Mouse (Mus musculus) forebrain, embryonic 11.5 days (tissue): ENCODE measurements at regions not wholly inside any gene's neighbourhood (a gene's known extent, or its start where the extent isn't known, plus 50 kb on each side); places are given as distances from the start of the nearest gene placed in this dataset.
A peak's percentile ranks its signal among the peaks of the same experiment; 100 is the strongest.

Experiments
- ATAC-seq: fragments of 200-750 bp; cut with Nextera tagmentation; replicated peaks from 2 replicates; pipeline ENCODE4 v1.8.0; 2017; ENCODE audit warnings: moderate TSS enrichment; ENCODE audit not compliant: low FRiP score
- DNase-seq: peaks from one replicate; pipeline ENCODE4 v3.0.0-alpha.2; 2017; ENCODE audit warnings: low spot score
- H3K27ac ChIP-seq: fragments of 300-500 bp; sonication (generic); 2 replicates; pipeline ENCODE4 v1.5.1; 2014; ENCODE audit warnings: low read depth, low read length
- H3K27me3 ChIP-seq: fragments of 300-500 bp; sonication (generic); 2 replicates; pipeline ENCODE4 v1.6.1; 2014; ENCODE audit warnings: mild to moderate bottlenecking, low read length, mixed read lengths; ENCODE audit not compliant: control insufficient read depth, insufficient read depth
- H3K36me3 ChIP-seq: fragments of 300-500 bp; sonication (generic); 2 replicates; pipeline ENCODE4 v1.6.1; 2014; ENCODE audit warnings: mild to moderate bottlenecking, low read length, moderate library complexity, mixed read lengths; ENCODE audit not compliant: control insufficient read depth, insufficient read depth
- H3K4me1 ChIP-seq: fragments of 300-500 bp; sonication (generic); replicated peaks from 2 replicates; pipeline ENCODE4 v1.6.1; 2014; ENCODE audit warnings: low read length, mixed read lengths; ENCODE audit not compliant: control insufficient read depth, insufficient read depth
- H3K4me2 ChIP-seq: fragments of 300-500 bp; sonication (generic); 2 replicates; pipeline ENCODE4 v1.6.1; 2014; ENCODE audit warnings: low read depth, mild to moderate bottlenecking, low read length, moderate library complexity, mixed read lengths; ENCODE audit not compliant: severe bottlenecking
- H3K4me3 ChIP-seq: fragments of 300-500 bp; sonication (generic); 2 replicates; pipeline ENCODE4 v1.5.1; 2014; ENCODE audit warnings: low read depth, low read length
- H3K9ac ChIP-seq: fragments of 300-500 bp; sonication (generic); 2 replicates; pipeline ENCODE4 v1.6.1; 2014; ENCODE audit warnings: low read length
- H3K9me3 ChIP-seq: fragments of 300-500 bp; sonication (generic); 2 replicates; pipeline ENCODE4 v1.6.1; 2016; ENCODE audit warnings: low read length, mixed read lengths; ENCODE audit not compliant: control insufficient read depth
- WGBS: fragments of 180-500 bp; shearing (Covaris S2); extraction: QIAGEN DNeasy Blood & Tissue Kit; methylation state at CpG from one replicate; pipeline ENCODE4 v1.1.7; 2014; 5-methylcytosine and 5-hydroxymethylcytosine counted together

GRCm38 (mm10) chr16:83250346-83250745 is 422.2 kb downstream of the Gm21833 start:
- H3K4me1 ChIP-seq: no peaks in the 10 kb centered on the region
- no peak overlapping the region for H3K4me3 ChIP-seq
- H3K9ac ChIP-seq: no peak overlapping the region
- DNase-seq: no peak
- no peak overlapping the region for H3K4me2 ChIP-seq
- H3K27ac ChIP-seq: no peak overlapping the region
- no peaks in the 10 kb centered on the region for H3K36me3 ChIP-seq
- H3K27me3 ChIP-seq: no peaks in the 10 kb centered on the region
- ATAC-seq: no peak
- 60% methylated on average over 1 of the region's 1 CpGs for WGBS
- H3K9me3 ChIP-seq: no peaks in the 10 kb centered on the region

DNA sequence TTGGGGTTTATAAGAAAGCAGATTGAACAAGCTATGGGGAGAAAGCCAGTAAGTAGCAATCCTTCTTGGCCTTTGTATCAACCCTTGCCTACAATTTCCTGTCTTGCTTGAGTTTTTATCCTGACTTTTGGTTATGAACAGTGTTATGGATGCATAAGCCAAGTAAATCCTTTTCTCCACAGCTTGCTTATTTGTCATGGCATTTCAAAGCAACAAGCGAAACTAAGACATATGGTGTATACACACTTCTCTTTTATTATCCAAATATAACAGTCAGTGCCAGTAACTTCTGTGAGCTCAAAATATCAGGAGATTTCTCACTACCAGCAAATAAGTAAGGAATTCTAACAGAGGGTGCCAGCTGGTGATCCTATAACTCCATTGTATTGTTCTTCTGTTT is 426.0 kb downstream of the Gm21833 start:
- no peak overlapping the region for H3K27ac ChIP-seq
- no peaks in the 10 kb centered on the region for H3K4me1 ChIP-seq
- no peaks in the 10 kb centered on the region for H3K36me3 ChIP-seq
- H3K27me3 ChIP-seq: no peaks in the 10 kb centered on the region
- H3K4me3 ChIP-seq: no peak overlapping the region
- no peaks in the 10 kb centered on the region for H3K9me3 ChIP-seq
- no peak for DNase-seq
- no peak overlapping the region for H3K9ac ChIP-seq
- 97% methylated on average over 1 of the region's 1 CpGs for WGBS
- ATAC-seq: no peak
- no peak overlapping the region for H3K4me2 ChIP-seq

DNA sequence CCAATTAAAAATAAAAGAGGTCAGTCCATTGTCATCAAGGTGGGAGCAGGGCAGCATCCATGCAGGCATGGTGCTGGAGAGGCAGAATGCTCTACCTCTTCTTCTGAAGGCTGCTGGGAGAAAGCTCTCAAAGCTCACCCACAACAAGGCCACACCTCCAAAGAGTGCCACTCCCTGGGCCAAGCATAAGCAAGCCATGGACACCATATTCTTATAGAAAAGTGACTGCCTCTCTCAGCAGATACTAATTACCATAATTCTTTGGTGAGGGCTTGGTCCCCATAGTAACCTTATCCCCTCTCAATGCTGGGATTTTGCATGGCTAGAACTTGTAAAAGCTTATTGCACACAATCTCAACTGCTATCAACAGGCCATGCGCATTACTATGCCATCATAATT is 443.7 kb downstream of the Gm21833 start:
- H3K9me3 ChIP-seq: no peaks in the 10 kb centered on the region
- H3K4me3 ChIP-seq: no peak overlapping the region
- H3K27ac ChIP-seq: no peak overlapping the region
- no peaks in the 10 kb centered on the region for H3K4me1 ChIP-seq
- no peak for DNase-seq
- no peaks in the 10 kb centered on the region for H3K27me3 ChIP-seq
- H3K4me2 ChIP-seq: no peak overlapping the region
- WGBS: 92% methylated on average over 1 of the region's 1 CpGs
- ATAC-seq: peak; percentile 39; the same call in 1 of the 2 replicates
- no peak overlapping the region for H3K9ac ChIP-seq
- no peaks in the 10 kb centered on the region for H3K36me3 ChIP-seq

DNA sequence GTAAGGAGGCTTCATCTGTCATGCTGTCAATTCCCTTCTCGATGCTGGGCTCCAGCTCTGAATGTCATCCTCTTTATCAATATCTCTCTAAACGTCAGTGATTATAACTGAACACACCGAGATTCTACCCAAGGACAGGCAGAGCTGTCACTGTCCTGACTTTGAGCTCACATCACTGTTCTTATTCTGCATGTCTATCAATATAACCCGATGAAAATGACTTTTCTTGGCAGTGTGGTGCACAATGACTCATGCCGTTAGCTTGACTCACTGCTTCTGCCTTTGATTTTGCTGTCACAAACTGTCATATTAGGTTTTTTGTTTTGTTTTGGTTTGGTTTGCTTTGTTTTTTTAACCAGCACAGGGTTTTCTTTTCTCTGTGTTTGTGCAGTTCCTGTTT is 488.1 kb downstream of the Gm21833 start:
- Histone ChIP-seq H3K4me2 (no peak overlapping the region), H3K4me1 (no peaks in the 10 kb centered on the region), H3K9me3 (no peaks in the 10 kb centered on the region), H3K27me3 (no peaks in the 10 kb centered on the region), H3K27ac (no peak overlapping the region), H3K36me3 (no peaks in the 10 kb centered on the region), H3K4me3 (no peak overlapping the region), H3K9ac (no peak overlapping the region)
- ATAC-seq: no peak
- DNase-seq: no peak
- WGBS: 89% methylated on average over 5 of the region's 5 CpGs

GRCm38 (mm10) chr16:83326826-83327225 is 498.6 kb downstream of the Gm21833 start:
- Histone ChIP-seq H3K9me3 (no peaks in the 10 kb centered on the region), H3K36me3 (no peaks in the 10 kb centered on the region), H3K9ac (no peak overlapping the region), H3K27me3 (no peaks in the 10 kb centered on the region), H3K4me1 (no peaks in the 10 kb centered on the region), H3K4me3 (no peak overlapping the region), H3K27ac (no peak overlapping the region), H3K4me2 (no peak overlapping the region)
- 81% methylated on average over 2 of the region's 2 CpGs for WGBS
- DNase-seq: no peak
- ATAC-seq: no peak

- H3K4me3 ChIP-seq: no peak overlapping the region
- H3K27me3 ChIP-seq: no peaks in the 10 kb centered on the region
- no peaks in the 10 kb centered on the region for H3K9me3 ChIP-seq
- no peak for DNase-seq
- no peak overlapping the region for H3K27ac ChIP-seq
- ATAC-seq: no peak
- H3K36me3 ChIP-seq: no peaks in the 10 kb centered on the region
- H3K9ac ChIP-seq: no peak overlapping the region
- H3K4me2 ChIP-seq: no peak overlapping the region
- H3K4me1 ChIP-seq: no peaks in the 10 kb centered on the region
Measured at GRCm38 (mm10) chr16:83351069-83351468, 522.9 kb downstream of the Gm21833 start.

GRCm38 (mm10) chr16:83394581-83394980 is 566.4 kb downstream of the Gm21833 start:
- no peak overlapping the region for H3K4me2 ChIP-seq
- no peak overlapping the region for H3K27ac ChIP-seq
- H3K9ac ChIP-seq: no peak overlapping the region
- H3K27me3 ChIP-seq: no peaks in the 10 kb centered on the region
- no peak overlapping the region for H3K4me3 ChIP-seq
- ATAC-seq (no peak), DNase-seq (no peak)
- H3K36me3 ChIP-seq: no peaks in the 10 kb centered on the region
- H3K4me1 ChIP-seq: no peaks in the 10 kb centered on the region
- WGBS: 92% methylated on average over 2 of the region's 2 CpGs
- no peaks in the 10 kb centered on the region for H3K9me3 ChIP-seq

DNA sequence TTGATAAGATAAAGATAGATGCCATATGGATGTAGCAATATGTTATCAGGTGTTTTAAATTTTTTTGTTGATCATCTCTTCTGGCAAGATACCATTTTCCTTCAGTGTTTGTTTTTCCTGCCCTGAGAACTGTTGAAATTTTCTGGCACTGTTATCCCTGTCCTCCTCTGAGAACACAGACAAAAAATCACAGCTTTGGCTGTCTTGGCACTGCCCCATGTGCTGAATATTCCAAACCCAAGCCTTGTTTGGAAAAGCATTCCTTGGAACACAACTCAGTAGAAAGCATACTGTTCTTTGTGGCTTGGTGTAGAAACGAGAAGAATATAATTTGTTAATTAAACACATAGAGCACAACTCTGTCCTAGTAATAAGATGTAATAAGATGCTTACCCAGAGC is 592.5 kb downstream of the Gm21833 start:
- Histone ChIP-seq H3K36me3 (no peaks in the 10 kb centered on the region), H3K27ac (no peak overlapping the region), H3K27me3 (no peaks in the 10 kb centered on the region), H3K9me3 (no peaks in the 10 kb centered on the region), H3K4me2 (no peak overlapping the region), H3K9ac (no peak overlapping the region), H3K4me3 (no peak overlapping the region), H3K4me1 (no peaks in the 10 kb centered on the region)
- no peak for DNase-seq
- no peak for ATAC-seq
- WGBS: 71% methylated on average over 1 of the region's 1 CpGs

DNA sequence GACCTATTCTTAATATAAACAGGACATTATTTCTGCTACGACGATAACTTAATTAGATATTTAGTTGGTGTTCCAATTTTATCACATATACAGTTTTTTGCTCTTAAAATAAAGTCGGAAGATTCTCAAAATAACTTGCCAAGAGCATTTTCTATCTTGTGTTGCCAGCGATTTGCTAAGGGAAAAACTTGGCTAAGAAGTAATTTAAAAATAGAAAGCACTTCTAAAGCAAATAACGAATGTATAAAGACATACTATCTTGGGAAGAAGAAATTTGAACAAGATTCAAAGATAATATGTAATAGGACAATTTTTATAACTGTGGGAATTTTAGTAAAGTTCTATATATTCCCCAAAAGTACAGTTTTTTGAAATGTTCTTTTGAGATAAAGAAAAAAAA is 594.9 kb downstream of the Gm21833 start:
- Histone ChIP-seq H3K9me3 (no peaks in the 10 kb centered on the region), H3K4me3 (no peak overlapping the region), H3K4me1 (no peaks in the 10 kb centered on the region), H3K9ac (no peak overlapping the region), H3K36me3 (no peaks in the 10 kb centered on the region), H3K27ac (no peak overlapping the region), H3K27me3 (no peaks in the 10 kb centered on the region), H3K4me2 (no peak overlapping the region)
- DNase-seq (no peak), ATAC-seq (no peak)
- 87% methylated on average over 5 of the region's 5 CpGs for WGBS
